In the genomic region with DNA sequence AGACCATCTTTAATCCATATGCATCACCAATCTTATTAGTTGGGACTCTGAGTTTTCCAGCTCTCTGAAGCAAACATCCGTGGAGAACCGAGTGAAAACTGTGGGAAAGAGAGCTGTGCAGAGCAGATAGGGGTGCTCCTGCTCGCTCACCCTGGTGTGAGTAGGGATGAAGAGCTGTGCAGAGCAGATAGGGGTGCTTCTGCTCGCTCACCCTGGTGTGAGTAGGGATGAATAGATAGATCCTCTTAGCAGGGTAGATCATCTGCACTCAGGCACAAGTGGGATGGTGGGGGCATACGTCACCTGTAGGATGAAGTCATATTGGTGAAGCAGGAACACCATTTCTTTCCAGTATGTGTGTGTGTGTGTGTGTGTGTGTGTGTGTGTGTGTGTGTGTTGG, we compare ENCODE assay signal across 17 mouse cellular contexts. TPM values are rescaled to one million over a fixed set of nuclear protein-coding genes. Genes with fewer than 3 reads are reported as not detected.
DNase-seq lines count a peak whose midpoint lies in the region; ATAC-seq lines count a peak whose summit lies in the region.
"Had no signal": no experiment of that assay in that cellular context is flagged by ENCODE, and none has a peak within 500 bp of the region (broad histone marks: within the 10 kb centered on the region; RNA-seq: fewer than 3 reads in every experiment).

No protein-coding gene starts in this region.

- ATAC-seq in heart, embryonic 12.5 days (ENCODE audit: insufficient number of reproducible peaks, low FRiP score): peak; percentile 71; the same call in 1 of the 2 replicates
- no peak for ATAC-seq in megakaryocyte, adult 5-6 weeks (ENCODE audit: poor library complexity, severe bottlenecking)
- ATAC-seq in liver, embryonic 11.5 days (replicated peaks; ENCODE audit: low FRiP score): peak; percentile 95
- peak; percentile 84 for ATAC-seq in stomach, embryonic 15.5 days (ENCODE audit: insufficient read depth, low FRiP score, low read depth)
- no peak for ATAC-seq in forebrain, embryonic 15.5 days (replicated peaks)

- H3K9ac ChIP-seq in heart, embryonic 12.5 days: no peak overlapping the region
- H3K9ac ChIP-seq in liver, embryonic 11.5 days (ENCODE audit: low read depth, low read length): no peak overlapping the region
- H3K9ac ChIP-seq in stomach, embryonic 15.5 days: no peak overlapping the region
- H3K9ac ChIP-seq in forebrain, embryonic 15.5 days (replicated peaks): no peak overlapping the region

- H3K27ac ChIP-seq in heart, embryonic 12.5 days (ENCODE audit: poor library complexity, severe bottlenecking): peak overlapping the region; percentile 79
- peak overlapping the region; percentile 80 for H3K27ac ChIP-seq in liver, embryonic 11.5 days (ENCODE audit: low read depth, low read length)
- H3K27ac ChIP-seq in stomach, embryonic 15.5 days: no peak overlapping the region
- H3K27ac ChIP-seq in forebrain, embryonic 15.5 days (replicated peaks): no peak overlapping the region
- H3K27ac ChIP-seq: embryonic facial prominence, embryonic 10.5 days had no signal

- no peaks in the 10 kb centered on the region for H3K27me3 ChIP-seq in heart, embryonic 12.5 days (replicated peaks)
- H3K27me3 ChIP-seq in megakaryocyte, embryonic 14.5 days (replicated peaks): no peaks in the 10 kb centered on the region
- no peaks in the 10 kb centered on the region for H3K27me3 ChIP-seq in liver, embryonic 11.5 days (replicated peaks; ENCODE audit: control insufficient read depth, insufficient read depth, low read length)
- no peaks in the 10 kb centered on the region for H3K27me3 ChIP-seq in stomach, embryonic 15.5 days (replicated peaks)
- H3K27me3 ChIP-seq in forebrain, embryonic 15.5 days: no peaks in the 10 kb centered on the region

- H3K9me3 ChIP-seq in heart, embryonic 12.5 days (replicated peaks): no peaks in the 10 kb centered on the region
- peaks cover 4% of the 10 kb centered on the region; the same call in 1 of the 2 replicates for H3K9me3 ChIP-seq in megakaryocyte, embryonic 14.5 days
- no peaks in the 10 kb centered on the region for H3K9me3 ChIP-seq in liver, embryonic 11.5 days (ENCODE audit: control insufficient read depth, low read length)
- no peaks in the 10 kb centered on the region for H3K9me3 ChIP-seq in stomach, embryonic 15.5 days
- no peaks in the 10 kb centered on the region for H3K9me3 ChIP-seq in forebrain, embryonic 15.5 days
- H3K9me3 ChIP-seq: embryonic facial prominence, embryonic 10.5 days had no signal

- no peak overlapping the region for H3K4me2 ChIP-seq in heart, embryonic 12.5 days
- peak overlapping the region; percentile 62 for H3K4me2 ChIP-seq in liver, embryonic 11.5 days
- no peak overlapping the region for H3K4me2 ChIP-seq in stomach, embryonic 15.5 days
- H3K4me2 ChIP-seq in forebrain, embryonic 15.5 days (replicated peaks): no peak overlapping the region

- 66% methylated on average over 5 of the region's 5 CpGs for WGBS in heart, embryonic 12.5 days
- 41% methylated on average over 5 of the region's 5 CpGs for WGBS in liver, embryonic 11.5 days
- WGBS in stomach, embryonic 15.5 days: 72% methylated on average over 5 of the region's 5 CpGs
- 88% methylated on average over 5 of the region's 5 CpGs for WGBS in forebrain, embryonic 15.5 days

- H3K36me3 ChIP-seq in heart, embryonic 12.5 days: no peaks in the 10 kb centered on the region
- H3K36me3 ChIP-seq in megakaryocyte, embryonic 14.5 days (replicated peaks; ENCODE audit: low read length): no peaks in the 10 kb centered on the region
- no peaks in the 10 kb centered on the region for H3K36me3 ChIP-seq in liver, embryonic 11.5 days (ENCODE audit: control insufficient read depth, insufficient read depth, low read length)
- H3K36me3 ChIP-seq in stomach, embryonic 15.5 days: no peaks in the 10 kb centered on the region
- H3K36me3 ChIP-seq in forebrain, embryonic 15.5 days: no peaks in the 10 kb centered on the region
- H3K36me3 ChIP-seq: embryonic facial prominence, embryonic 10.5 days had no signal

- peaks cover 21% of the 10 kb centered on the region for H3K4me1 ChIP-seq in heart, embryonic 12.5 days (replicated peaks)
- no peaks in the 10 kb centered on the region for H3K4me1 ChIP-seq in megakaryocyte, embryonic 14.5 days
- H3K4me1 ChIP-seq in liver, embryonic 11.5 days (replicated peaks; ENCODE audit: control insufficient read depth, insufficient read depth, low read length): peaks cover 21% of the 10 kb centered on the region
- H3K4me1 ChIP-seq in stomach, embryonic 15.5 days: 0 out of 2 replicates have a peak, but pooled peaks cover 4% of the 10 kb centered on the region
- no peaks in the 10 kb centered on the region for H3K4me1 ChIP-seq in forebrain, embryonic 15.5 days

- DNase-seq in heart, adult 8-10 months (ENCODE audit: low spot score): no peak
- no peak for DNase-seq in liver, embryonic 11.5 days (ENCODE audit: low spot score)
- no peak for DNase-seq in thymus, adult 18-20 months
- DNase-seq: cerebellum, postnatal 14 days; gastrocnemius, postnatal 36 days; kidney, adult 11 months; kidney, postnatal 36 days; layer of hippocampus, postnatal 36 days; lung, adult 2 months; right cerebral cortex, postnatal 4 days; thymus, postnatal 14 days had no signal

- no peak overlapping the region for H3K4me3 ChIP-seq in heart, embryonic 12.5 days
- H3K4me3 ChIP-seq in megakaryocyte, embryonic 14.5 days (replicated peaks): peak overlapping the region; percentile 30
- no peak overlapping the region for H3K4me3 ChIP-seq in liver, embryonic 11.5 days (ENCODE audit: low read depth, low read length)
- no peak overlapping the region for H3K4me3 ChIP-seq in stomach, embryonic 15.5 days (replicated peaks)
- no peak overlapping the region for H3K4me3 ChIP-seq in forebrain, embryonic 15.5 days
- H3K4me3 ChIP-seq: embryonic facial prominence, embryonic 10.5 days had no signal

RNA-seq across cellular contexts. Expression of a gene that starts 50.6 kb away (rescaled TPM):
- polyA plus RNA-seq in heart, embryonic 12.5 days (2016; fragmentation: Nextera tagmentation; extraction: Ambion mirVana): 19.7 and 19.9 TPM in 2 replicates
- 1 to 10 TPM; 1.4 to 1.8 (median 1.7) TPM for total RNA-seq in heart, adult 8-10 months (2022)
- polyA plus RNA-seq in megakaryocyte, embryonic 14.5 days (2012; ENCODE audit: insufficient read depth, low replicate concordance): 0.02 and 6.4 TPM in 2 replicates
- 0.02 TPM in 1 of 2 replicates, not detected in the other for total RNA-seq in megakaryocyte, adult 5-6 weeks (2015)
- total RNA-seq in megakaryocyte, adult 5-6 weeks (2017): 0.07 and 0.16 TPM in 2 replicates
- polyA plus RNA-seq in liver, embryonic 11.5 days (2014; fragmentation: Nextera tagmentation; extraction: Ambion mirVana): 7.3 and 9.0 TPM in 2 replicates
- polyA plus RNA-seq in stomach, embryonic 15.5 days (2015; fragmentation: Nextera tagmentation; extraction: Ambion mirVana): 11.1 and 12.3 TPM in 2 replicates
- polyA plus RNA-seq in forebrain, embryonic 15.5 days (2015; fragmentation: Nextera tagmentation; extraction: Ambion mirVana): 116 and 123 TPM in 2 replicates

Comparison
In these comparisons a context has a peak if more than half of its experiments do, and no peak if none do; other contexts are left out.
1. ATAC-seq: peak in heart, embryonic 12.5 days (single experiment), liver, embryonic 11.5 days (single experiment) and stomach, embryonic 15.5 days (single experiment); none in megakaryocyte, adult 5-6 weeks (single experiment) and forebrain, embryonic 15.5 days (single experiment).
2. H3K27ac ChIP-seq: peak in heart, embryonic 12.5 days (single experiment) and liver, embryonic 11.5 days (single experiment); none in stomach, embryonic 15.5 days (single experiment) and forebrain, embryonic 15.5 days (single experiment).